Mouse (Mus musculus) forebrain, embryonic 15.5 days (tissue): ENCODE measurements around the gene Atp8b5. TPM values are rescaled to one million over a fixed set of nuclear protein-coding genes. Genes with fewer than 3 reads are reported as not detected.

ENCODE experiments used
- ATAC-seq: fragments of 200-750 bp; cut with Nextera tagmentation; replicated peaks from 2 replicates; pipeline ENCODE4 v1.8.0; 2017; ENCODE audit warnings: mild to moderate bottlenecking, moderate TSS enrichment, moderate library complexity
- H3K27ac ChIP-seq: fragments of 300-500 bp; sonication (generic); replicated peaks from 2 replicates; pipeline ENCODE4 v1.5.1; 2015; ENCODE audit warnings: mild to moderate bottlenecking, inconsistent platforms
- H3K27me3 ChIP-seq: fragments of 300-500 bp; sonication (generic); 2 replicates; pipeline ENCODE4 v1.6.1; 2015; ENCODE audit warnings: inconsistent platforms
- H3K36me3 ChIP-seq: fragments of 300-500 bp; sonication (generic); 2 replicates; pipeline ENCODE4 v1.6.1; 2015; ENCODE audit warnings: mild to moderate bottlenecking, inconsistent platforms
- H3K4me1 ChIP-seq: fragments of 300-500 bp; sonication (generic); 2 replicates; pipeline ENCODE4 v1.6.1; 2015; ENCODE audit warnings: inconsistent platforms
- H3K4me2 ChIP-seq: fragments of 300-500 bp; sonication (generic); replicated peaks from 2 replicates; pipeline ENCODE4 v1.6.1; 2015; ENCODE audit warnings: mild to moderate bottlenecking, inconsistent platforms
- H3K4me3 ChIP-seq: fragments of 300-500 bp; sonication (generic); 2 replicates; pipeline ENCODE4 v1.5.1; 2015; ENCODE audit warnings: mild to moderate bottlenecking, inconsistent platforms
- H3K9ac ChIP-seq: fragments of 300-500 bp; sonication (generic); replicated peaks from 2 replicates; pipeline ENCODE4 v1.6.1; 2015; ENCODE audit warnings: mild to moderate bottlenecking, inconsistent platforms
- H3K9me3 ChIP-seq: fragments of 300-500 bp; sonication (generic); 2 replicates; pipeline ENCODE4 v1.6.1; 2016; ENCODE audit warnings: inconsistent platforms
- WGBS: fragments of 180-500 bp; shearing (Covaris S2); methylation state at CpG from one replicate; pipeline ENCODE4 v1.1.7; 2015; ENCODE audit warnings: mixed read lengths; 5-methylcytosine and 5-hydroxymethylcytosine counted together
- polyA plus RNA-seq: library from polyadenylated mRNA; unstranded; fragments of >200 nt; fragmentation: Nextera tagmentation; extraction: Ambion mirVana; gene quantifications from 2 replicates; pipeline ENCODE4 v1.2.1, GENCODE M21; 2015

Gene Atp8b5
- polyA plus RNA-seq = 0.92 and 0.98 TPM in 2 replicates

- no peaks in the 10 kb centered on the region for H3K27me3 ChIP-seq
- H3K9ac ChIP-seq = peak within 1 kb of the TSS; percentile 47
- 2% methylated on average over 19 of the region's 19 CpGs for WGBS
- H3K27ac ChIP-seq = peak within 1 kb of the TSS; percentile 63
- H3K9me3 ChIP-seq = no peaks in the 10 kb centered on the region
- peak within 1 kb of the TSS; percentile 41 for H3K4me3 ChIP-seq
- H3K36me3 ChIP-seq = peaks cover 6% of the 10 kb centered on the region
- peak within 1 kb of the TSS; percentile 62 for H3K4me2 ChIP-seq
- ATAC-seq = peak; percentile 95
- H3K4me1 ChIP-seq = peaks cover 14% of the 10 kb centered on the region
Measured at GRCm38 (mm10) chr4:43266623-43267322, at the start of gene Atp8b5. Gene Atp8b5 (plus strand): TSS chr4:43267159.

GRCm38 (mm10) chr4:43217997-43218396 lies 49.0 kb upstream of the Atp8b5 start:
- no peak overlapping the region for H3K4me2 ChIP-seq
- H3K27me3 ChIP-seq = no peaks in the 10 kb centered on the region
- no peaks in the 10 kb centered on the region for H3K9me3 ChIP-seq
- H3K36me3 ChIP-seq = no peaks in the 10 kb centered on the region
- H3K4me3 ChIP-seq = no peak overlapping the region
- H3K27ac ChIP-seq = no peak overlapping the region
- ATAC-seq = no peak
- 98% methylated on average over 1 of the region's 1 CpGs for WGBS
- no peaks in the 10 kb centered on the region for H3K4me1 ChIP-seq
- no peak overlapping the region for H3K9ac ChIP-seq

GRCm38 (mm10) chr4:43231821-43232220 lies 35.1 kb upstream of the Atp8b5 start:
- no peak overlapping the region for H3K4me2 ChIP-seq
- no peaks in the 10 kb centered on the region for H3K27me3 ChIP-seq
- H3K9ac ChIP-seq = no peak overlapping the region
- H3K27ac ChIP-seq = no peak overlapping the region
- H3K4me1 ChIP-seq = no peaks in the 10 kb centered on the region
- ATAC-seq = no peak
- H3K36me3 ChIP-seq = no peaks in the 10 kb centered on the region
- no peaks in the 10 kb centered on the region for H3K9me3 ChIP-seq
- WGBS = 87% methylated on average over 3 of the region's 3 CpGs
- H3K4me3 ChIP-seq = no peak overlapping the region

GRCm38 (mm10) chr4:43232985-43233384 lies 34.0 kb upstream of the Atp8b5 start:
- Histone ChIP-seq H3K4me2 (no peak overlapping the region), H3K9me3 (no peaks in the 10 kb centered on the region), H3K27ac (no peak overlapping the region), H3K4me1 (no peaks in the 10 kb centered on the region), H3K27me3 (no peaks in the 10 kb centered on the region), H3K4me3 (no peak overlapping the region), H3K9ac (no peak overlapping the region), H3K36me3 (no peaks in the 10 kb centered on the region)
- WGBS = 100% methylated on average over 1 of the region's 1 CpGs
- ATAC-seq = no peak

GRCm38 (mm10) chr4:43233489-43233888 lies 33.5 kb upstream of the Atp8b5 start:
- 93% methylated on average over 6 of the region's 6 CpGs for WGBS
- Histone ChIP-seq H3K27ac (no peak overlapping the region), H3K36me3 (no peaks in the 10 kb centered on the region), H3K27me3 (no peaks in the 10 kb centered on the region), H3K9me3 (no peaks in the 10 kb centered on the region), H3K4me2 (no peak overlapping the region), H3K4me3 (no peak overlapping the region), H3K4me1 (no peaks in the 10 kb centered on the region), H3K9ac (no peak overlapping the region)
- ATAC-seq = no peak

- ATAC-seq = no peak
- no peak overlapping the region for H3K4me3 ChIP-seq
- H3K4me1 ChIP-seq = no peaks in the 10 kb centered on the region
- WGBS = 93% methylated on average over 9 of the region's 9 CpGs
- no peaks in the 10 kb centered on the region for H3K9me3 ChIP-seq
- no peak overlapping the region for H3K4me2 ChIP-seq
- H3K9ac ChIP-seq = no peak overlapping the region
- no peak overlapping the region for H3K27ac ChIP-seq
- H3K27me3 ChIP-seq = no peaks in the 10 kb centered on the region
- H3K36me3 ChIP-seq = peaks cover 9% of the 10 kb centered on the region
Measured at GRCm38 (mm10) chr4:43236898-43237297, 30.1 kb upstream of the Atp8b5 start.

- no peak for ATAC-seq
- H3K4me1 ChIP-seq = no peaks in the 10 kb centered on the region
Measured at GRCm38 (mm10) chr4:43240716-43241115, 26.2 kb upstream of the Atp8b5 start.

GRCm38 (mm10) chr4:43244022-43244421 lies 22.9 kb upstream of the Atp8b5 start:
- WGBS = 69% methylated on average over 2 of the region's 2 CpGs
- H3K4me3 ChIP-seq = no peak overlapping the region
- no peak overlapping the region for H3K4me2 ChIP-seq
- no peaks in the 10 kb centered on the region for H3K9me3 ChIP-seq
- no peaks in the 10 kb centered on the region for H3K4me1 ChIP-seq
- peaks cover 16% of the 10 kb centered on the region for H3K36me3 ChIP-seq
- H3K27me3 ChIP-seq = no peaks in the 10 kb centered on the region
- H3K27ac ChIP-seq = no peak overlapping the region
- H3K9ac ChIP-seq = no peak overlapping the region
- ATAC-seq = no peak

More at GRCm38 (mm10) chr4:43240716-43241115, 26.2 kb upstream of the Atp8b5 start:
- Histone ChIP-seq H3K27ac (no peak overlapping the region), H3K27me3 (no peaks in the 10 kb centered on the region), H3K4me3 (no peak overlapping the region), H3K9ac (no peak overlapping the region), H3K4me2 (no peak overlapping the region), H3K9me3 (no peaks in the 10 kb centered on the region), H3K36me3 (peaks cover 18% of the 10 kb centered on the region)
- WGBS = 55% methylated on average over 1 of the region's 1 CpGs

- H3K27me3 ChIP-seq = no peaks in the 10 kb centered on the region
- WGBS = 98% methylated on average over 4 of the region's 4 CpGs
- no peaks in the 10 kb centered on the region for H3K4me1 ChIP-seq
- peaks cover 12% of the 10 kb centered on the region; the same call in 1 of the 2 replicates for H3K36me3 ChIP-seq
- no peaks in the 10 kb centered on the region for H3K9me3 ChIP-seq
- H3K4me2 ChIP-seq = no peak overlapping the region
- no peak overlapping the region for H3K9ac ChIP-seq
- H3K27ac ChIP-seq = no peak overlapping the region
- no peak for ATAC-seq
- H3K4me3 ChIP-seq = no peak overlapping the region
Measured at GRCm38 (mm10) chr4:43245776-43246175, 21.2 kb upstream of the Atp8b5 start.

- no peak overlapping the region for H3K4me3 ChIP-seq
- 8% methylated on average over 7 of the region's 7 CpGs for WGBS
- peaks cover 21% of the 10 kb centered on the region; the same call in 1 of the 2 replicates for H3K36me3 ChIP-seq
- H3K4me2 ChIP-seq = no peak overlapping the region
- no peak overlapping the region for H3K27ac ChIP-seq
- ATAC-seq = no peak
- H3K9ac ChIP-seq = no peak overlapping the region
- no peaks in the 10 kb centered on the region for H3K27me3 ChIP-seq
- no peaks in the 10 kb centered on the region for H3K9me3 ChIP-seq
- H3K4me1 ChIP-seq = no peaks in the 10 kb centered on the region
Measured at GRCm38 (mm10) chr4:43248026-43248425, 18.9 kb upstream of the Atp8b5 start.

GRCm38 (mm10) chr4:43248909-43249308 lies 18.1 kb upstream of the Atp8b5 start:
- H3K27ac ChIP-seq = no peak overlapping the region
- H3K4me2 ChIP-seq = no peak overlapping the region
- no peaks in the 10 kb centered on the region for H3K9me3 ChIP-seq
- H3K4me3 ChIP-seq = no peak overlapping the region
- H3K4me1 ChIP-seq = no peaks in the 10 kb centered on the region
- H3K9ac ChIP-seq = no peak overlapping the region
- 65% methylated on average over 2 of the region's 2 CpGs for WGBS
- no peaks in the 10 kb centered on the region for H3K27me3 ChIP-seq
- no peak for ATAC-seq
- H3K36me3 ChIP-seq = peaks cover 19% of the 10 kb centered on the region; the same call in 1 of the 2 replicates

- H3K4me3 ChIP-seq = no peak overlapping the region
- no peak for ATAC-seq
- H3K27ac ChIP-seq = no peak overlapping the region
- no peaks in the 10 kb centered on the region for H3K4me1 ChIP-seq
- no peaks in the 10 kb centered on the region for H3K27me3 ChIP-seq
- WGBS = 90% methylated on average over 6 of the region's 6 CpGs
- H3K9ac ChIP-seq = no peak overlapping the region
- H3K36me3 ChIP-seq = peaks cover 22% of the 10 kb centered on the region; the same call in 1 of the 2 replicates
- no peaks in the 10 kb centered on the region for H3K9me3 ChIP-seq
- no peak overlapping the region for H3K4me2 ChIP-seq
Measured at GRCm38 (mm10) chr4:43251269-43251668, 15.7 kb upstream of the Atp8b5 start.

GRCm38 (mm10) chr4:43257040-43257439 lies 9.9 kb upstream of the Atp8b5 start:
- Histone ChIP-seq H3K9me3 (no peaks in the 10 kb centered on the region), H3K9ac (no peak overlapping the region), H3K4me2 (no peak overlapping the region), H3K27me3 (no peaks in the 10 kb centered on the region), H3K4me3 (no peak overlapping the region), H3K4me1 (no peaks in the 10 kb centered on the region), H3K36me3 (peaks cover 33% of the 10 kb centered on the region), H3K27ac (no peak overlapping the region)
- ATAC-seq = no peak
- 98% methylated on average over 2 of the region's 2 CpGs for WGBS
